Mouse (Mus musculus): ENCODE results near the gene Csrnp3. TPM values are rescaled to one million over a fixed set of nuclear protein-coding genes. Genes with fewer than 3 reads are reported as not detected.
"Not testable (repeated sequence)": the region's sequence is repeated elsewhere in the genome, so short reads cannot be mapped to it uniquely, and the experiment has no call there.

Csrnp3 gene
- total and polyA plus RNA-seq, 3 experiments: not detected

- Histone ChIP-seq H3K4me3 (ENCODE audit: control insufficient read depth in 1 of 2, insufficient read depth in 1 of 2, low read depth in 2 of 2, low read length in 2 of 2) (no peak overlapping the region), H3K9me3 (replicated peaks; ENCODE audit: insufficient read depth, low read length) (no peaks in the 10 kb centered on the region), H3K79me2 (ENCODE audit: control insufficient read depth, insufficient read depth, low read length, poor library complexity) (no peaks in the 10 kb centered on the region), H3K27me3 (ENCODE audit: control insufficient read depth in 1 of 2, insufficient read depth in 2 of 2, low read length in 2 of 2) (no peaks in the 10 kb centered on the region), H3K4me1 (ENCODE audit: control insufficient read depth in 1 of 2, insufficient read depth in 2 of 2, low read length in 2 of 2) (no peaks in the 10 kb centered on the region), H3K27ac (ENCODE audit: control insufficient read depth, low read depth, low read length) (no peak overlapping the region), H3K36me3 (ENCODE audit: control insufficient read depth in 1 of 2, insufficient read depth in 2 of 2, low read length in 2 of 2) (no peaks in the 10 kb centered on the region), H3K9ac (ENCODE audit: control insufficient read depth, low read depth, low read length, poor library complexity, severe bottlenecking) (no peak overlapping the region)
- TF ChIP-seq TCF12 (IDR thresholded peaks at IDR 0.05; ENCODE audit: low read depth, low read length): no peak
- TF ChIP-seq MYB (IDR thresholded peaks at IDR 0.05; ENCODE audit: low read depth, low read length): no peak
- TF ChIP-seq ZKSCAN1 (IDR thresholded peaks at IDR 0.05; ENCODE audit: low read depth, low read length): no peak
- TF ChIP-seq CHD1 (IDR thresholded peaks at IDR 0.05; ENCODE audit: low read depth, low read length): no peak
- no peak for TF ChIP-seq MAX (IDR thresholded peaks at IDR 0.05; ENCODE audit: low read length)
- no peak for DNase-seq (ENCODE audit: low read depth, low spot score)
These were observed 611 bp downstream of the Csrnp3 start for GRCm38 (mm10) chr2:65846000-65846755.

- no peak overlapping the region for H3K27ac ChIP-seq (ENCODE audit: control insufficient read depth, low read depth, low read length)
- no peak overlapping the region for H3K4me3 ChIP-seq (ENCODE audit: control insufficient read depth in 1 of 2, insufficient read depth in 1 of 2, low read depth in 2 of 2, low read length in 2 of 2)
- no peak overlapping the region for H3K9ac ChIP-seq (ENCODE audit: control insufficient read depth, low read depth, low read length, poor library complexity, severe bottlenecking)
- no peaks in the 10 kb centered on the region for H3K4me1 ChIP-seq (ENCODE audit: control insufficient read depth in 1 of 2, insufficient read depth in 2 of 2, low read length in 2 of 2)
- H3K27me3 ChIP-seq (ENCODE audit: control insufficient read depth in 1 of 2, insufficient read depth in 2 of 2, low read length in 2 of 2): no peaks in the 10 kb centered on the region
- TF ChIP-seq NELFE (IDR thresholded peaks at IDR 0.05; ENCODE audit: low read depth, low read length) (no peak), MAX (IDR thresholded peaks at IDR 0.05; ENCODE audit: low read length) (no peak), ZMIZ1 (IDR thresholded peaks at IDR 0.05; ENCODE audit: low read depth, low read length) (no peak), UBTF (IDR thresholded peaks at IDR 0.05; ENCODE audit: borderline replicate concordance, insufficient read depth, low read depth, low read length) (no peak)
- H3K9me3 ChIP-seq (replicated peaks; ENCODE audit: insufficient read depth, low read length): no peaks in the 10 kb centered on the region
- no peaks in the 10 kb centered on the region for H3K79me2 ChIP-seq (ENCODE audit: control insufficient read depth, insufficient read depth, low read length, poor library complexity)
- no peaks in the 10 kb centered on the region for H3K36me3 ChIP-seq (ENCODE audit: control insufficient read depth in 1 of 2, insufficient read depth in 2 of 2, low read length in 2 of 2)
- DNase-seq (ENCODE audit: low read depth, low spot score): no peak
These were observed 2.0 kb downstream of the Csrnp3 start for GRCm38 (mm10) chr2:65847463-65848110.

DNA sequence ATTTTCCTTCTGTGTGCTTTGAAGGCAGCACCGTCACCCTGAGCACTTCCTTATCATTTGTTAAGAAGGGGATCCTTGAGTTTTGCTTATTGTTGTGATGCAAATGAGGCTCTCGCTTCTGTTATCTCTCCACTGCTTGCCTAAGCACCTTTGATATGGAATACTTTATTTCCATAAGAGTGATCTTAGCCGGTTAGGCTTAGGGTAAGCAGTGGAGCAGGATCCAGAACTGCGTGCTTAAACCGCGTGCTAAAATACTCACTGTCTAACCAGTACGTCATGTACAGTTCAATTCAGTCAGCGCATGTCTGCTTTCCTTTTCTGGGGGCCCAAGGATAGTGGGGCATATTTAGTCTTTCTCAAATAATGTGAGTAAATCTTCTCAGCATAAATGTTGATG is 3.1 kb downstream of the Csrnp3 start:
- H3K4me1 ChIP-seq (ENCODE audit: control insufficient read depth in 1 of 2, insufficient read depth in 2 of 2, low read length in 2 of 2): no peaks in the 10 kb centered on the region
- H3K9ac ChIP-seq (ENCODE audit: control insufficient read depth, low read depth, low read length, poor library complexity, severe bottlenecking): no peak overlapping the region
- no peaks in the 10 kb centered on the region for H3K36me3 ChIP-seq (ENCODE audit: control insufficient read depth in 1 of 2, insufficient read depth in 2 of 2, low read length in 2 of 2)
- H3K79me2 ChIP-seq (ENCODE audit: control insufficient read depth, insufficient read depth, low read length, poor library complexity): no peaks in the 10 kb centered on the region
- H3K27me3 ChIP-seq (ENCODE audit: control insufficient read depth in 1 of 2, insufficient read depth in 2 of 2, low read length in 2 of 2): no peaks in the 10 kb centered on the region
- no peak for TF ChIP-seq ELF1 (IDR thresholded peaks at IDR 0.05; ENCODE audit: low read depth, low read length)
- TF ChIP-seq KAT2A (conservative IDR thresholded peaks at IDR 0.05; ENCODE audit: low read depth, low read length): no peak
- no peak for TF ChIP-seq POLR2A (IDR thresholded peaks at IDR 0.05; ENCODE audit: control insufficient read depth in 1 of 2, insufficient read depth in 1 of 2, low read depth in 1 of 2, low read length in 2 of 2, poor library complexity in 1 of 2)
- TF ChIP-seq GABPA (IDR thresholded peaks at IDR 0.05; ENCODE audit: low read depth, low read length): no peak
- no peak for TF ChIP-seq USF1 (IDR thresholded peaks at IDR 0.05; ENCODE audit: low read depth, low read length)
- no peak for TF ChIP-seq POLR2AphosphoS5 (IDR thresholded peaks at IDR 0.05; ENCODE audit: borderline replicate concordance, low read depth, low read length)
- TF ChIP-seq MEF2A (IDR thresholded peaks at IDR 0.05; ENCODE audit: extremely low read depth, insufficient replicate concordance, low read depth, low read length, poor library complexity, severe bottlenecking): no peak
- no peak for TF ChIP-seq E2F4 (IDR thresholded peaks at IDR 0.05; ENCODE audit: borderline replicate concordance, low read depth, low read length)
- TF ChIP-seq MYB (IDR thresholded peaks at IDR 0.05; ENCODE audit: low read depth, low read length): no peak
- no peak for TF ChIP-seq TAL1 (IDR thresholded peaks at IDR 0.05; ENCODE audit: low read length)
- TF ChIP-seq RAD21 (IDR thresholded peaks at IDR 0.05; ENCODE audit: low read depth, low read length): no peak
- no peak for TF ChIP-seq EP300 (IDR thresholded peaks at IDR 0.05; ENCODE audit: low read depth in 1 of 2, low read length in 2 of 2)
- no peak for TF ChIP-seq NELFE (IDR thresholded peaks at IDR 0.05; ENCODE audit: low read depth, low read length)
- H3K4me3 ChIP-seq (ENCODE audit: control insufficient read depth in 1 of 2, insufficient read depth in 1 of 2, low read depth in 2 of 2, low read length in 2 of 2): no peak overlapping the region
- no peak overlapping the region for H3K27ac ChIP-seq (ENCODE audit: control insufficient read depth, low read depth, low read length)
- no peak for DNase-seq (ENCODE audit: low read depth, low spot score)
- H3K9me3 ChIP-seq (replicated peaks; ENCODE audit: insufficient read depth, low read length): no peaks in the 10 kb centered on the region

DNA sequence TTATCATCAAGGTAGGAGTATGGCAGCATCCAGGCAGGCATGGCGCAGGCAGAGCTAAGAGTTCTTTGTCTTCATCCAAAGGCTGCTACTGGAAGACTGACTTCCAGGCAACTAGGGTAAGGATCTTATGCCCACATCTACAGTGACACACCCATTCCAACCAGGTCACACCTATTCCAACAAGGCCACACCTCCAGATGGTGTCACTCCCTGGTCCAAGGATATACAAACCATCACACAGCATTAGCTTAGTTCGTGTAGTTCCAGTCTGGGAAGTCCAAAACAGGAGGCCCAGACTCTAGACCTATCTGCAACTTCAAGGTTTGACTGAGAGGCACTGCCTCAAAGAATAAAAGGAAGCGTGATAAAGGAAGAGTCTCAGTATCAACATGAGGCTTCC is 4.7 kb downstream of the Csrnp3 start:
- H3K27me3 ChIP-seq (ENCODE audit: control insufficient read depth in 1 of 2, insufficient read depth in 2 of 2, low read length in 2 of 2); H3K27ac ChIP-seq (ENCODE audit: control insufficient read depth, low read depth, low read length); H3K9me3 ChIP-seq (replicated peaks; ENCODE audit: insufficient read depth, low read length); DNase-seq (ENCODE audit: low read depth, low spot score); H3K4me1 ChIP-seq (ENCODE audit: control insufficient read depth in 1 of 2, insufficient read depth in 2 of 2, low read length in 2 of 2); H3K4me3 ChIP-seq (ENCODE audit: control insufficient read depth in 1 of 2, insufficient read depth in 1 of 2, low read depth in 2 of 2, low read length in 2 of 2); H3K9ac ChIP-seq (ENCODE audit: control insufficient read depth, low read depth, low read length, poor library complexity, severe bottlenecking); H3K36me3 ChIP-seq (ENCODE audit: control insufficient read depth in 1 of 2, insufficient read depth in 2 of 2, low read length in 2 of 2); H3K79me2 ChIP-seq (ENCODE audit: control insufficient read depth, insufficient read depth, low read length, poor library complexity): not testable (repeated sequence)
